Mouse (Mus musculus) mesoderm, embryonic 11.5 days (tissue): ENCODE results near the gene Nucks1.
"Not testable (repeated sequence)": the region's sequence is repeated elsewhere in the genome, so short reads cannot be mapped to it uniquely, and the experiment has no call there.

Source experiments
- DNase-seq: peaks from one replicate; pipeline ENCODE4 v3.0.0-alpha.2; 2012; ENCODE audit warnings: low read depth, low spot score

Nucks1 gene

GRCm38 (mm10) chr1:131910001-131910648 is at the start of gene Nucks1:
Nucks1 (plus strand) TSS chr1:131910534.
- DNase-seq: peak; percentile 98

- no peak for DNase-seq
Observed at GRCm38 (mm10) chr1:131861811-131862210, 48.5 kb upstream of the Nucks1 start.

GRCm38 (mm10) chr1:131865596-131865995 is 44.7 kb upstream of the Nucks1 start:
- no peak for DNase-seq

- no peak for DNase-seq
Observed at GRCm38 (mm10) chr1:131866304-131866999, 43.9 kb upstream of the Nucks1 start.

- peak; percentile 91 for DNase-seq
Observed at GRCm38 (mm10) chr1:131867093-131867945, 43.0 kb upstream of the Nucks1 start, which contains the start of gene Rab29. Rab29 (plus strand) TSS chr1:131867224.

GRCm38 (mm10) chr1:131867946-131868290 is 42.4 kb upstream of the Nucks1 start:
- no peak for DNase-seq

- DNase-seq: no peak
Observed at GRCm38 (mm10) chr1:131869561-131869960, 40.8 kb upstream of the Nucks1 start.

GRCm38 (mm10) chr1:131872856-131873255 is 37.5 kb upstream of the Nucks1 start:
- no peak for DNase-seq

GRCm38 (mm10) chr1:131879816-131880215 is 30.5 kb upstream of the Nucks1 start:
- no peak for DNase-seq

GRCm38 (mm10) chr1:131882787-131883186 is 27.5 kb upstream of the Nucks1 start:
- peak; percentile 26 for DNase-seq

- DNase-seq: no peak
Observed at GRCm38 (mm10) chr1:131886173-131886572, 24.2 kb upstream of the Nucks1 start.

- no peak for DNase-seq
Observed at GRCm38 (mm10) chr1:131886641-131887040, 23.7 kb upstream of the Nucks1 start.

- no peak for DNase-seq
Observed at GRCm38 (mm10) chr1:131890043-131890658, 20.2 kb upstream of the Nucks1 start.

- DNase-seq: no peak
Observed at GRCm38 (mm10) chr1:131891436-131891835, 18.9 kb upstream of the Nucks1 start.

GRCm38 (mm10) chr1:131902679-131903078 is 7.7 kb upstream of the Nucks1 start:
- DNase-seq: no peak

GRCm38 (mm10) chr1:131903251-131903650 is 7.1 kb upstream of the Nucks1 start:
- no peak for DNase-seq

- DNase-seq: peak; percentile 25
Observed at GRCm38 (mm10) chr1:131905497-131905896, 4.8 kb upstream of the Nucks1 start.

GRCm38 (mm10) chr1:131908456-131908855 is 1.9 kb upstream of the Nucks1 start:
- DNase-seq: no peak

GRCm38 (mm10) chr1:131909236-131909635 is 1.1 kb upstream of the Nucks1 start:
- DNase-seq: not testable (repeated sequence)

- DNase-seq: peak; percentile 64
Observed at GRCm38 (mm10) chr1:131910674-131911558, 582 bp downstream of the Nucks1 start.

GRCm38 (mm10) chr1:131917634-131918033 is 7.3 kb downstream of the Nucks1 start:
- no peak for DNase-seq
